Mouse (Mus musculus): Measurements from ENCODE around the gene Ly6g5c.

Ly6g5c gene

GRCm38 (mm10) chr17:35105740-35106389, 2.2 kb upstream of the Ly6g5c start:
- in situ Hi-C loops (cut with MboI, MseI), result loop anchor here (25.0 kb wide), 1 partner anchor 469 kb away; the partner anchor contains the start of genes Atf6b, Fkbpl, Ppt2 and Prrt1

- in situ Hi-C loops (cut with MboI, MseI), result loop anchor here (25.0 kb wide), 1 partner anchor 469 kb away; the partner anchor contains the start of genes Atf6b, Fkbpl, Ppt2 and Prrt1
These were observed 1.6 kb upstream of the Ly6g5c start for GRCm38 (mm10) chr17:35106522-35106921.

DNA sequence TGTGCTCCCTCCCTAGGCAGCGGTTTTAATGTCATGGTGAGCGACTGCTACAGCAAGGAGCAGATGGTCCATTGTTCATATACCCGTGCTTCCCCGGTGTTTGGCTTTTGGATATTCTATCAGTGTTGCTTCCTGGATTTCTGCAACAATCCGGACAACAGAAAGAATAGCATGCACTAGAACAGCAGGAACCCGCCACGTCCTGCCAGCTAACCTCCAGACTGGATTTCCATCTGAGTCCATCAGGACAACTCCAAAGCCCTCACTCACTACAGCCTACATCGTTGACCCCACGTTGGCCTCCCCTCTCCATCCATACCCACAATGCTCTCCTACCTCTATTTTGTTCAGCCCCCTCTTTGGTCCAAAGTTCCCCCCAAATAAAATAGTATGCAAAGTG, 3.7 kb downstream of the Ly6g5c start:
- in situ Hi-C loops (cut with MboI, MseI), result loop anchor here (25.0 kb wide), 1 partner anchor 474 kb away; the partner anchor contains the start of genes Atf6b, Fkbpl, Ppt2 and Prrt1

GRCm38 (mm10) chr17:35115046-35116019, 7.3 kb downstream of the Ly6g5c start, which contains the start of gene Ly6g5b:
TSS of gene Ly6g5b (minus strand) at chr17:35115428.
- in situ Hi-C loops (cut with MboI, MseI), result loop anchor here (25.0 kb wide), 1 partner anchor 478 kb away; the partner anchor contains the start of genes Atf6b, Fkbpl, Ppt2 and Prrt1

- in situ Hi-C loops (cut with MboI, MseI), result loop anchor here (25.0 kb wide), 1 partner anchor 483 kb away; the partner anchor contains the start of genes Atf6b, Fkbpl, Ppt2 and Prrt1
These were observed 12.7 kb downstream of the Ly6g5c start for GRCm38 (mm10) chr17:35120745-35121142.

GRCm38 (mm10) chr17:35121143-35121799, 13.2 kb downstream of the Ly6g5c start, which contains the start of gene Gpank1:
TSS of gene Gpank1 (plus strand) at chr17:35121455.
- in situ Hi-C loops (cut with MboI, MseI), result loop anchor here (25.0 kb wide), 1 partner anchor 484 kb away; the partner anchor contains the start of genes Atf6b, Fkbpl, Ppt2 and Prrt1

DNA sequence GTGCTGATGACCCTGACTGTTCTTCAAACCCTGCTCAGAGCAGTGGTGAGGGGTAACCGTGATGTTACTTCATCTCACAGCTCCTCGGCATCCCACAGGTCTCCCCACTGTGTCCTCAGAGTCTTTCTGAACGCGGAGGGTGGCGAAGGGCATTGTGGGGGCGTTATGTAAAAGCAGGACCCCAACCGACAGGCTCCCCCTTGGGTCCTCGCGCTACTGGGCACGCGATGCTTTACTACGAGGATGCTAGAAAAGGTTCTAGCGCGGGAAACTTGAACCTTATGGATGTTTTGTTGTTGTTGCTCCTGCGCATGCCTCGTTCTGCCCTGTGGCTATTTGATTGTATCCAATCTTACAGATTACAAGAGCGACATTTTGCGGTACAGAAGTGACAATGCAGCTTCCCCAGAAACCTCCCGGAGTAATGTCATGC, 13.8 kb downstream of the Ly6g5c start, which contains the start of gene Csnk2b:
Gene Csnk2b (minus strand): TSS at position 183 of the 433 bp plus-strand sequence.
- in situ Hi-C loops (cut with MboI, MseI), result loop anchor here (25.0 kb wide), 1 partner anchor 485 kb away; the partner anchor contains the start of genes Atf6b, Fkbpl, Ppt2 and Prrt1

GRCm38 (mm10) chr17:35123287-35123686, 15.2 kb downstream of the Ly6g5c start:
- in situ Hi-C loops (cut with MboI, MseI), result loop anchor here (25.0 kb wide), 1 partner anchor 486 kb away; the partner anchor contains the start of genes Atf6b, Fkbpl, Ppt2 and Prrt1

- in situ Hi-C loops (cut with MboI, MseI), result loop anchor here (25.0 kb wide), 1 partner anchor 487 kb away; the partner anchor contains the start of genes Atf6b, Fkbpl, Ppt2 and Prrt1
These were observed 16.3 kb downstream of the Ly6g5c start for GRCm38 (mm10) chr17:35124261-35124896.

DNA sequence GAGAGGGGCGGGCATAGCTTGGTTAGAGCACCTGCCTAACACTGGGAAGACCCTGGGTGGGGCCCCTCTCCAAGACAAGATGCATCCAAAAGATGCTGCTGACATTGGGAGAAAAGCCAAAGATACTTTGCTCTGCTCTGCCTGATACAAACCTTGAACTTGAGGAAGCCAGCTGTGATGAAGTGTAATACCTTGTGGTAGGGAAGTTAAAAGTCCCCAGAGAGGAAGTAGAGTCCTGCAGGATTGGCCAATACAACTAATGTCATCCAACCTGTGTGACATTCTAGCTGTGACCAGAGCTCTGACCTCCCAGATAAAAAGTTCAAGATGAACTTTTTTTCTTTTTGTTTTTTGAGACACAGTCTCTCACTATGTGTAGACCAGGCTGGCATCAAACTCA, 17.0 kb downstream of the Ly6g5c start:
- in situ Hi-C loops (cut with MboI, MseI), result no loop called here

GRCm38 (mm10) chr17:35125578-35125977, 17.5 kb downstream of the Ly6g5c start:
- in situ Hi-C loops (cut with MboI, MseI), result no loop called here

GRCm38 (mm10) chr17:35126206-35126611, 18.1 kb downstream of the Ly6g5c start, which contains the start of gene D17H6S53E:
TSS of gene D17H6S53E (plus strand) at chr17:35126373.
- in situ Hi-C loops (cut with MboI, MseI), result no loop called here

DNA sequence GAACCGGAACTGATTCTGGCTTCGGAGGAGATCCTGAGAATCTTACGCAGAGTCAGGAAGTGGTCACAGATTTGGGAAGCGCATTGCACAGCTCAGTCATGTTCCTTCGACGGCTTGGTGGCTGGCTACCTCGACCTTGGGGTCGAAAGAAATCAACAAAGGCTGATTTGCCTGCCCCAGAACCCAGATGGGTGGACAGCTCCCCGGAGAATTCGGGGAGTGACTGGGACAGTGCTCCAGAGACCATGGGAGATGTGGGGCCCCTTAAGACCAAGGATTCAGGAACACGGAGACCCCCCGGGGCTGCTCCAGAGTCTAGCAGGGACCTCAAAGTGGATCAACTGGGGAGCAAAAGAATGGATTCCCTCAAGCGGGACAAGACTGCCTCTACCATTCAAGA, 18.9 kb downstream of the Ly6g5c start:
- in situ Hi-C loops (cut with MboI, MseI), result no loop called here

GRCm38 (mm10) chr17:35128996-35129395, 20.9 kb downstream of the Ly6g5c start:
- in situ Hi-C loops (cut with MboI, MseI), result no loop called here

DNA sequence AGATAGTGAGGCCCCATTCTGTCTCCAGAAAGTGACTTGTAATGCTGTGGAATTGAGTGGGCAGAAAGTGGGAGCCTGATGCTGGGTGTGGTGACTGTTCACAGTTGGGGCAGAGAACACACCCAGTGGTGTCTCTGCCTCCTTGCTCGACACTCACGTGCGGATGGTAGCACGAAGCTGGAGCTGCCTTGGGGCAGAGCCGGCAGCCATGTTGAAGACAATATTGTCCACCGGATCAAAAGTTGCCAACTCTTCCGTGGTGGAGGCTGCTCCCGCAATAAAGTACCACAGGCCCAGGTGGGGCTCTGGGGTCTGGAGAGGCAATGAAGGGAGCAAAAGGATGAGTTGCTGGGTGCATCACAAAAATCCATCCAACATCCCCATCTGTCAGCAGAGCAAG, 23.0 kb downstream of the Ly6g5c start:
- in situ Hi-C loops (cut with MboI, MseI), result no loop called here

- in situ Hi-C loops (cut with MboI, MseI), result no loop called here
These were observed 23.6 kb downstream of the Ly6g5c start, which contains the start of gene Apom for GRCm38 (mm10) chr17:35131500-35132173. TSS of gene Apom (minus strand) at chr17:35132050.

- in situ Hi-C loops (cut with MboI, MseI), result no loop called here
These were observed 24.1 kb downstream of the Ly6g5c start for GRCm38 (mm10) chr17:35132174-35132560.

- in situ Hi-C loops (cut with MboI, MseI), result no loop called here
These were observed 25.4 kb downstream of the Ly6g5c start for GRCm38 (mm10) chr17:35133517-35133916.

DNA sequence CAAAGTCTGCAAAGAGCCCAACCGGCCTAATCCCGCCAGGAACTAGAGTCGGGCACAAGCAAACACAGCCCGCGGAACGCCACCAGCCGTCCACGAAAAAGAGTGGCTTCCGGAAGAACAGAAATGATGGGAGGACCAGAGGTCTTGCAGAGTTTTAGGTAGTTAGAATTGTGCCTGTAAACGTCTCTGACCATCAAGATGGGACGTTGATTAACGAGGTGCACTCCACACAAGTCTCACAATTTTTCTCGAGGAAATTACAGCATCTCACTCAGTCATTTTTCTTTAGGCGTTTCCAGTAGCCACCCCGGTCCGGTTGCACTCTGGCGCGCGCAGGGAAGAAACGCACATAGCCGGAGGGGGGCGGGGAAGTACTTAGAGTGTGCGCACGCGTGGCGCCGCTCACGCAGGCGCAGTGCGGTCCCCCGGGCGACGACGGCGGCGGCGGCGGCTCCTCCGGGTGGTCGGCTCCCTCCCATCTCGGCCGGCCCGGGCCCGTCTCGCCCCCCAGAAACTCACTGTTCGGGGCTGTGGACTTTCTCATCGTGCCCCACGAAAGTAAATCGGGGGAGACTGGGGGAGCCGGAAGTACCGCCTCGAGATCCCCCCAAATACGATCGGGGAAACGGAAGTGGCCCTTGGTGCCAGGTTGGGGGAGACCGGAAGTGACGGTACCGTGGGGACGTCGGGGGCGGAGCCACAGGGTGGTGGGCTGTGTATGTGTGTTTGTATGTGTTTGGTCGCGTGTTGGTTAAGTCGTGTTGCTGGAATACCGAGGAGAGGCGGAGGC, 26.9 kb downstream of the Ly6g5c start, which contains the start of gene Bag6:
Gene Bag6 (plus strand): TSS at position 378 of the 790 bp plus-strand sequence.
- in situ Hi-C loops (cut with MboI, MseI), result no loop called here

All from T-helper 1 cell (primary cell).